Mouse (Mus musculus) forebrain, postnatal 0 days (tissue): ENCODE measurements around the gene Ugt1a8. TPM values are rescaled to one million over a fixed set of nuclear protein-coding genes. Genes with fewer than 3 reads are reported as not detected.

ENCODE experiments used
- ATAC-seq: fragments of 200-750 bp; cut with Nextera tagmentation; 2 replicates; pipeline ENCODE4 v1.8.0; 2017; ENCODE audit warnings: mild to moderate bottlenecking, moderate library complexity
- DNase-seq: peaks from one replicate; pipeline ENCODE4 v3.0.0-alpha.2; 2015
- H3K27ac ChIP-seq: fragments of 300-500 bp; sonication (generic); 2 replicates; pipeline ENCODE4 v1.5.1; 2014; ENCODE audit warnings: low read depth, mild to moderate bottlenecking, antibody characterized with exemption, low read length, moderate library complexity, mixed read lengths
- H3K27me3 ChIP-seq: fragments of 300-500 bp; sonication (generic); 2 replicates; pipeline ENCODE4 v1.6.1; 2014; ENCODE audit warnings: mild to moderate bottlenecking, low read length, mixed read lengths; ENCODE audit not compliant: insufficient read depth
- H3K36me3 ChIP-seq: fragments of 300-500 bp; sonication (generic); 2 replicates; pipeline ENCODE4 v1.6.1; 2014; ENCODE audit warnings: mild to moderate bottlenecking, moderate library complexity; ENCODE audit not compliant: insufficient read depth
- H3K4me1 ChIP-seq: fragments of 300-500 bp; sonication (generic); 2 replicates; pipeline ENCODE4 v1.6.1; 2014; ENCODE audit warnings: antibody characterized with exemption; ENCODE audit not compliant: insufficient read depth
- H3K4me2 ChIP-seq: fragments of 300-500 bp; sonication (generic); 2 replicates; pipeline ENCODE4 v1.6.1; 2014; ENCODE audit warnings: low read depth, mild to moderate bottlenecking, moderate library complexity
- H3K4me3 ChIP-seq: fragments of 300-500 bp; sonication (generic); 2 replicates; pipeline ENCODE4 v1.5.1; 2014; ENCODE audit warnings: low read depth, low read length, mixed read lengths
- H3K9ac ChIP-seq: fragments of 300-500 bp; sonication (generic); 2 replicates; pipeline ENCODE4 v1.6.1; 2014; ENCODE audit warnings: mild to moderate bottlenecking
- H3K9me3 ChIP-seq: fragments of 300-500 bp; sonication (generic); 2 replicates; pipeline ENCODE4 v1.6.1; 2016; ENCODE audit warnings: low read length
- CTCF ChIP-seq: sonication (generic); IDR thresholded peaks from 2 replicates; pipeline ENCODE4 v1.5.1; 2016; ENCODE audit warnings: antibody characterized with exemption, control low read depth, low read depth
- WGBS: fragments of 180-500 bp; shearing (Covaris S2); extraction: QIAGEN DNeasy Blood & Tissue Kit; methylation state at CpG from one replicate; pipeline ENCODE4 v1.1.7; 2014; 5-methylcytosine and 5-hydroxymethylcytosine counted together
- polyA plus RNA-seq: library from polyadenylated mRNA; unstranded; fragments of >200 nt; fragmentation: Nextera tagmentation; extraction: Ambion mirVana; gene quantifications from 2 replicates; pipeline ENCODE4 v1.2.1, GENCODE M21; 2015
- total RNA-seq: library from RNA; depleted of rRNA; stranded (reverse); fragments of >200 nt; gene quantifications from 2 replicates; pipeline ENCODE4 v1.2.3, GENCODE M21; 2014

Gene Ugt1a8
- total and polyA plus RNA-seq, 2 experiments from 2014 or later = not detected

GRCm38 (mm10) chr1:88197443-88197842, 109.8 kb downstream of the Ugt1a8 start:
- no peaks in the 10 kb centered on the region for H3K4me1 ChIP-seq
- H3K9me3 ChIP-seq = no peaks in the 10 kb centered on the region
- no peak overlapping the region for H3K27ac ChIP-seq
- no peak for TF ChIP-seq CTCF
- no peak overlapping the region for H3K4me3 ChIP-seq
- no peak for DNase-seq
- H3K36me3 ChIP-seq = no peaks in the 10 kb centered on the region
- WGBS = 79% methylated on average over 3 of the region's 3 CpGs
- no peak overlapping the region for H3K4me2 ChIP-seq
- ATAC-seq = no peak
- H3K27me3 ChIP-seq = no peaks in the 10 kb centered on the region
- H3K9ac ChIP-seq = no peak overlapping the region

DNA sequence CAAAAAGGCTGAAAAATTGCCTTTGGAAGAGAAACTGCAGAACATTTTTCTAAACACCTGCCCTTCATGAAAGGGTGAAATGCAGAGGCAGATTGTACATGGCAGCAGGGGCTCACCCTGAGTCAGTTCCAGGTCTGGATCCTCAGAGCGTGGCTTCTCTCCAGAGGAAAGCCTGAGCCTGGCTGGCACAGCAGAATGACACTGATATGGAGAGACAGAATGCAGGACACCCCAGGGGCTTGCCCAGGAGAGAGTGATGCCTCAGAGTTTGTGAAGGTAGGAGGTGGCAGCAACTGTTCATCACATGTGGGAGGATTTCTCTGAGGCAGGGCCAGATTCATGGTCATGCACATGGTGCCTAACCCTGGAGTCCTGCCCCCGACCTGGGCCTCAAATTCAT, 112.4 kb downstream of the Ugt1a8 start:
- Histone ChIP-seq H3K4me3 (no peak overlapping the region), H3K36me3 (no peaks in the 10 kb centered on the region), H3K9ac (no peak overlapping the region), H3K9me3 (0 out of 2 replicates have a peak, but pooled peaks cover 3% of the 10 kb centered on the region), H3K4me2 (no peak overlapping the region), H3K27ac (no peak overlapping the region), H3K27me3 (no peaks in the 10 kb centered on the region), H3K4me1 (0 out of 2 replicates have a peak, but pooled peaks cover under 1% of the 10 kb centered on the region)
- DNase-seq (no peak), ATAC-seq (no peak)
- WGBS = 78% methylated on average over 2 of the region's 2 CpGs
- no peak for TF ChIP-seq CTCF

DNA sequence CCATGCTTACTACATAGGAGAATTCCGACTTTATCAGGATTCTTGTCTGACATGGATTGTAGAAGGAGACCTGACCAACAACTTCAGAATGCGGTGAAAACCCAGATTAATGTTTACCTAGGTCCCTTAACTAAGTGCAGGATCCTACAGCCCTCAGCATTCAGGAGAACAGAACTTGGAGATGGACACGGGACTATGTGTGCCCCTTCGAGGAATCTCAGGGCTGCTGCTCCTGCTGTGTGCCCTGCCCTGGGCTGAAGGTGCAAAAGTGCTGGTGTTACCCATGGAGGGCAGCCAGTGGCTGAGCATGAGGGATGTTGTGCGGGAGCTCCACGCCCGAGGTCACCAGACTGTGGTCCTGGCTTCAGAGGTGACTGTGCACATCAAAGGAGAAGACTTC, 112.8 kb downstream of the Ugt1a8 start, which contains the start of gene Ugt1a2:
Gene Ugt1a2, plus strand, starts transcription at position 146 of the 400 bp plus-strand sequence.
- 0 out of 2 replicates have a peak, but pooled peaks cover 3% of the 10 kb centered on the region for H3K9me3 ChIP-seq
- WGBS = 84% methylated on average over 7 of the region's 7 CpGs
- H3K9ac ChIP-seq = no peak within 1 kb of the TSS
- H3K36me3 ChIP-seq = no peaks in the 10 kb centered on the region
- H3K4me3 ChIP-seq = no peak within 1 kb of the TSS
- no peak for ATAC-seq
- H3K4me2 ChIP-seq = no peak within 1 kb of the TSS
- 0 out of 2 replicates have a peak, but pooled peaks cover 4% of the 10 kb centered on the region for H3K4me1 ChIP-seq
- H3K27ac ChIP-seq = no peak within 1 kb of the TSS
- TF ChIP-seq CTCF = no peak
- DNase-seq = no peak
- H3K27me3 ChIP-seq = no peaks in the 10 kb centered on the region

- DNase-seq (peak; percentile 92), ATAC-seq (peak; percentile 100)
- Histone ChIP-seq H3K4me3 (peak within 1 kb of the TSS; percentile 46), H3K27me3 (no peaks in the 10 kb centered on the region), H3K9me3 (0 out of 2 replicates have a peak, but pooled peaks cover 3% of the 10 kb centered on the region), H3K27ac (0 out of 2 replicates have a peak within 1 kb of the TSS, but pooled peaks have one; percentile 57), H3K36me3 (no peaks in the 10 kb centered on the region), H3K9ac (peak within 1 kb of the TSS; percentile 57), H3K4me2 (peak within 1 kb of the TSS; percentile 82), H3K4me1 (0 out of 2 replicates have a peak, but pooled peaks cover 8% of the 10 kb centered on the region)
- 7% methylated on average over 62 of the region's 62 CpGs for WGBS
- no peak; the same call in 1 of the 2 replicates for TF ChIP-seq CTCF
Observed at GRCm38 (mm10) chr1:88205294-88205922, 117.8 kb downstream of the Ugt1a8 start, which contains the start of gene Dnajb3. Dnajb3 (minus strand) TSS chr1:88205782.

GRCm38 (mm10) chr1:88206843-88207479, 119.3 kb downstream of the Ugt1a8 start:
- H3K36me3 ChIP-seq = no peaks in the 10 kb centered on the region
- H3K4me3 ChIP-seq = no peak overlapping the region
- 0 out of 2 replicates have a peak, but pooled peaks cover 8% of the 10 kb centered on the region for H3K4me1 ChIP-seq
- DNase-seq = no peak
- 83% methylated on average over 2 of the region's 2 CpGs for WGBS
- no peak for TF ChIP-seq CTCF
- H3K9me3 ChIP-seq = peaks cover 11% of the 10 kb centered on the region
- no peak overlapping the region for H3K4me2 ChIP-seq
- no peak overlapping the region for H3K9ac ChIP-seq
- H3K27ac ChIP-seq = no peak overlapping the region
- ATAC-seq = no peak
- H3K27me3 ChIP-seq = no peaks in the 10 kb centered on the region

DNA sequence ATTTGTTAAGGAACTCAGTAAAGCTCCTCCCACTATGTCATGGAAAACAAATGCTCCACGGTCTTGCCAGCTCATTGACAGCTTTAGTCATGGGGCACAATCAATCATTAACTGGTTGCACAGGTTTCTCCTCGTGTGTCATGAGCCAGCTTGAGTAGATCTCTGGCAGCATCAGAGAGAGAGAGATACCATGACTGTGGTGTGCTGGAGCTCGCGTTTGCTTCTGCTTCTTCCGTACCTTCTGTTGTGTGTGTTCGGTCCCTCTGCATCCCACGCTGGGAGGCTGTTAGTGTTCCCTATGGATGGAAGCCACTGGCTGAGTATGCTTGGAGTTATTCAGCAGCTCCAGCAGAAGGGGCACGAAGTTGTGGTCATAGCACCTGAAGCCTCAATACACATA, 124.2 kb downstream of the Ugt1a8 start, which contains the start of gene Ugt1a1:
Gene Ugt1a1, plus strand, starts transcription at position 148 of the 400 bp plus-strand sequence.
- no peak for DNase-seq

More for the DNA sequence above, 124.2 kb downstream of the Ugt1a8 start, which contains the start of gene Ugt1a1:
- Histone ChIP-seq H3K4me2 (no peak within 1 kb of the TSS), H3K36me3 (no peaks in the 10 kb centered on the region), H3K4me3 (no peak within 1 kb of the TSS), H3K27ac (no peak within 1 kb of the TSS), H3K27me3 (no peaks in the 10 kb centered on the region), H3K9me3 (peaks cover 54% of the 10 kb centered on the region), H3K9ac (no peak within 1 kb of the TSS), H3K4me1 (no peaks in the 10 kb centered on the region)
- WGBS = 72% methylated on average over 8 of the region's 8 CpGs
- ATAC-seq = no peak
- no peak for TF ChIP-seq CTCF
